Mouse (Mus musculus): ENCODE results near the gene Creb3. TPM values are rescaled to one million over a fixed set of nuclear protein-coding genes. Genes with fewer than 3 reads are reported as not detected.
"Not testable (repeated sequence)": the region's sequence is repeated elsewhere in the genome, so short reads cannot be mapped to it uniquely, and the experiment has no call there.

Gene Creb3
- polyA plus RNA-seq, 1 experiment from 2014 or later = 23.6 TPM

GRCm38 (mm10) chr4:43584444-43585416 lies 22.6 kb downstream of the Creb3 start, which contains the start of gene Msmp:
Msmp (minus strand) TSS chr4:43584494.
- Histone ChIP-seq H3K27me3 (ENCODE audit: control insufficient read depth, insufficient read depth, low read depth, low read length) (no peaks in the 10 kb centered on the region), H3K27ac (ENCODE audit: low read length) (no peak within 1 kb of the TSS), H3K9ac (ENCODE audit: low read depth, low read length) (no peak within 1 kb of the TSS), H3K4me1 (ENCODE audit: control insufficient read depth, low read depth, low read length) (peaks cover 17% of the 10 kb centered on the region), H3K4me3 (ENCODE audit: low read depth, low read length) (no peak within 1 kb of the TSS), H3K9me3 (replicated peaks; ENCODE audit: control insufficient read depth, low read length) (no peaks in the 10 kb centered on the region), H3K36me3 (ENCODE audit: control insufficient read depth, insufficient read depth) (peaks cover 33% of the 10 kb centered on the region), H3K4me2 (ENCODE audit: low read depth, low read length) (no peak within 1 kb of the TSS)
- ATAC-seq (ENCODE audit: low read depth) = no peak
- 77% methylated on average over 12 of the region's 12 CpGs for WGBS (ENCODE audit: insufficient replicate concordance)

DNA sequence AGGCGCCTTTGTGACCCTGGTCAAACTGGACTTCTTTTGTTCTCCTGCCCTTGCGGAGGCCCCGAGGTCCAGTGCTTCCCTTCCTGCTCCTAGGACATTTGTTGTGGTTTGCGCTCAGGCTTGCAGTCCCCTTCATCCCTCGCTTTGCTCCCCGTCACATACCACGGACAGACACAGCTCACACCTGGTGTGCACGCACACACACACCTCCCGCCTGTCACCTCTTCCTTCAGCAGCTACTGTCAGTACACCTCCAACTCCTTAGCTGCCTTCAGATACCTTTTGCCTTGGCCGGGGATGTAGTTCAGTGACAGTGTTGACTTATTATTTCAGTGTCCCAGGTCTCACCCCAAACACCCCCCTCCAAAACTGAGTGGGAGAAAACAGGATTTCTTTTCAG lies 23.6 kb downstream of the Creb3 start:
- ATAC-seq (ENCODE audit: low read depth) = no peak
- Histone ChIP-seq H3K4me3 (ENCODE audit: low read depth, low read length) (no peak overlapping the region), H3K9me3 (replicated peaks; ENCODE audit: control insufficient read depth, low read length) (no peaks in the 10 kb centered on the region), H3K9ac (ENCODE audit: low read depth, low read length) (no peak overlapping the region), H3K4me1 (ENCODE audit: control insufficient read depth, low read depth, low read length) (peaks cover 11% of the 10 kb centered on the region), H3K4me2 (ENCODE audit: low read depth, low read length) (no peak overlapping the region), H3K36me3 (ENCODE audit: control insufficient read depth, insufficient read depth) (peaks cover 32% of the 10 kb centered on the region), H3K27me3 (ENCODE audit: control insufficient read depth, insufficient read depth, low read depth, low read length) (no peaks in the 10 kb centered on the region), H3K27ac (ENCODE audit: low read length) (no peak overlapping the region)
- 66% methylated on average over 10 of the region's 10 CpGs for WGBS (ENCODE audit: insufficient replicate concordance)

- no peak for ATAC-seq (ENCODE audit: low read depth)
- no peaks in the 10 kb centered on the region for H3K27me3 ChIP-seq (ENCODE audit: control insufficient read depth, insufficient read depth, low read depth, low read length)
- no peak overlapping the region for H3K4me3 ChIP-seq (ENCODE audit: low read depth, low read length)
- no peak overlapping the region for H3K4me2 ChIP-seq (ENCODE audit: low read depth, low read length)
- H3K9ac ChIP-seq (ENCODE audit: low read depth, low read length) = no peak overlapping the region
- peaks cover 11% of the 10 kb centered on the region for H3K4me1 ChIP-seq (ENCODE audit: control insufficient read depth, low read depth, low read length)
- no peak overlapping the region for H3K27ac ChIP-seq (ENCODE audit: low read length)
- peaks cover 24% of the 10 kb centered on the region for H3K36me3 ChIP-seq (ENCODE audit: control insufficient read depth, insufficient read depth)
- 74% methylated on average over 8 of the region's 8 CpGs for WGBS (ENCODE audit: insufficient replicate concordance)
- H3K9me3 ChIP-seq (replicated peaks; ENCODE audit: control insufficient read depth, low read length) = no peaks in the 10 kb centered on the region
Observed at GRCm38 (mm10) chr4:43586411-43586810, 24.3 kb downstream of the Creb3 start.

DNA sequence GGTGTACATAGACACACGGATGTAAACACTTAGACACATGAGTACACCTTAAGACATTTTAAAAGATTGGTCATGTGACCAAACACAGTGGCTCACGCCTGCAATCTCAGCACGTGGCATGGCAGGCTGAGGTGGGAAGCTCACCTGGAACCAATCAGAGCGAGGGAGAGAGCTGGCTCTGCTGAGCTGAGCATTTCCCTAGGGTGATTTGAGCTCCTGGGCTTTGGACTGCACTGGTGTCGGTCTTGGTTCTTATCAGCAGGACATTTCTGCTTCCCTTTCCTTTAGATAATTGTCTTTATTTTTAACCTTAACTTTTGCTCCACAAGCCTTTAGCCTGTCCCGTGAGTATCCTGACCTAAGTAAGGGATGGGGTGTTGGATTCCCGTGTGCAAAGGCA lies 25.5 kb downstream of the Creb3 start:
- Histone ChIP-seq H3K27ac (ENCODE audit: low read length) (no peak overlapping the region), H3K4me1 (ENCODE audit: control insufficient read depth, low read depth, low read length) (peaks cover 11% of the 10 kb centered on the region), H3K27me3 (ENCODE audit: control insufficient read depth, insufficient read depth, low read depth, low read length) (no peaks in the 10 kb centered on the region), H3K4me2 (ENCODE audit: low read depth, low read length) (peak overlapping the region; percentile 21; the same call in 1 of the 2 replicates), H3K9me3 (replicated peaks; ENCODE audit: control insufficient read depth, low read length) (no peaks in the 10 kb centered on the region), H3K9ac (ENCODE audit: low read depth, low read length) (no peak overlapping the region), H3K4me3 (ENCODE audit: low read depth, low read length) (no peak overlapping the region), H3K36me3 (ENCODE audit: control insufficient read depth, insufficient read depth) (peaks cover 13% of the 10 kb centered on the region)
- WGBS (ENCODE audit: insufficient replicate concordance) = 18% methylated on average over 7 of the region's 7 CpGs
- ATAC-seq (ENCODE audit: low read depth) = peak; percentile 43; the same call in 1 of the 2 replicates

GRCm38 (mm10) chr4:43591543-43591942 lies 29.4 kb downstream of the Creb3 start:
- Histone ChIP-seq H3K4me3 (ENCODE audit: low read depth, low read length) (no peak overlapping the region), H3K36me3 (ENCODE audit: control insufficient read depth, insufficient read depth) (no peaks in the 10 kb centered on the region), H3K27ac (ENCODE audit: low read length) (no peak overlapping the region), H3K27me3 (ENCODE audit: control insufficient read depth, insufficient read depth, low read depth, low read length) (no peaks in the 10 kb centered on the region), H3K4me1 (ENCODE audit: control insufficient read depth, low read depth, low read length) (peaks cover 11% of the 10 kb centered on the region), H3K9ac (ENCODE audit: low read depth, low read length) (no peak overlapping the region), H3K9me3 (replicated peaks; ENCODE audit: control insufficient read depth, low read length) (no peaks in the 10 kb centered on the region), H3K4me2 (ENCODE audit: low read depth, low read length) (no peak overlapping the region)
- ATAC-seq (ENCODE audit: low read depth) = no peak
- 29% methylated on average over 5 of the region's 5 CpGs for WGBS (ENCODE audit: insufficient replicate concordance)

GRCm38 (mm10) chr4:43591961-43592360 lies 29.8 kb downstream of the Creb3 start:
- no peak for ATAC-seq (ENCODE audit: low read depth)
- 61% methylated on average over 3 of the region's 3 CpGs for WGBS (ENCODE audit: insufficient replicate concordance)
- Histone ChIP-seq H3K27ac (ENCODE audit: low read length) (no peak overlapping the region), H3K4me2 (ENCODE audit: low read depth, low read length) (no peak overlapping the region), H3K4me3 (ENCODE audit: low read depth, low read length) (no peak overlapping the region), H3K36me3 (ENCODE audit: control insufficient read depth, insufficient read depth) (no peaks in the 10 kb centered on the region), H3K9me3 (replicated peaks; ENCODE audit: control insufficient read depth, low read length) (no peaks in the 10 kb centered on the region), H3K4me1 (ENCODE audit: control insufficient read depth, low read depth, low read length) (peaks cover 11% of the 10 kb centered on the region), H3K27me3 (ENCODE audit: control insufficient read depth, insufficient read depth, low read depth, low read length) (no peaks in the 10 kb centered on the region), H3K9ac (ENCODE audit: low read depth, low read length) (no peak overlapping the region)

DNA sequence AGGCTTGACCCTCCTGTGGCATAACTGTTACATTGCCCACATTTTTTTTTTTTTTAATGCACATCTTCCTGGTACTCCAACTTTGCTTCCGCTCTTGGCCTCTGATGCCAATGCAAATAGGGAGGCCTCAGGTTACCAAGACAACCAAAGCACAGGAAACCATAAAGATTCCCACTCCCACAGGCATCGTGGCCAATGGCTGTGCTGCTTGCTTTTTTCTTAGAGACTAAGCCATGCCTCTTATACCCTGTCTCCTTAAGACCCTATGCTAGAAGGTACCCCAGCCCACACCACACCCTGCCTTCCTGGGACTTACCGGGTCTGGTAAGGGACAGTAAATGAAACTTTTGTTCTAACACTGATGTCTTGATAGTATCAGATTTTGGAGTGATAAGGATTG lies 31.3 kb downstream of the Creb3 start:
- no peak for ATAC-seq (ENCODE audit: low read depth)
- no peak overlapping the region for H3K27ac ChIP-seq (ENCODE audit: low read length)
- H3K27me3 ChIP-seq (ENCODE audit: control insufficient read depth, insufficient read depth, low read depth, low read length) = no peaks in the 10 kb centered on the region
- WGBS (ENCODE audit: insufficient replicate concordance) = 57% methylated on average over 3 of the region's 3 CpGs
- H3K36me3 ChIP-seq (ENCODE audit: control insufficient read depth, insufficient read depth) = no peaks in the 10 kb centered on the region
- no peaks in the 10 kb centered on the region for H3K9me3 ChIP-seq (replicated peaks; ENCODE audit: control insufficient read depth, low read length)
- H3K9ac ChIP-seq (ENCODE audit: low read depth, low read length) = no peak overlapping the region
- peaks cover 14% of the 10 kb centered on the region for H3K4me1 ChIP-seq (ENCODE audit: control insufficient read depth, low read depth, low read length)
- H3K4me3 ChIP-seq (ENCODE audit: low read depth, low read length) = no peak overlapping the region
- no peak overlapping the region for H3K4me2 ChIP-seq (ENCODE audit: low read depth, low read length)

GRCm38 (mm10) chr4:43596597-43596996 lies 34.5 kb downstream of the Creb3 start:
- 78% methylated on average over 2 of the region's 2 CpGs for WGBS (ENCODE audit: insufficient replicate concordance)
- not testable (repeated sequence) for H3K27me3 ChIP-seq (ENCODE audit: control insufficient read depth, insufficient read depth, low read depth, low read length); H3K9me3 ChIP-seq (replicated peaks; ENCODE audit: control insufficient read depth, low read length); H3K4me3 ChIP-seq (ENCODE audit: low read depth, low read length); ATAC-seq (ENCODE audit: low read depth); H3K9ac ChIP-seq (ENCODE audit: low read depth, low read length); H3K36me3 ChIP-seq (ENCODE audit: control insufficient read depth, insufficient read depth); H3K4me2 ChIP-seq (ENCODE audit: low read depth, low read length); H3K27ac ChIP-seq (ENCODE audit: low read length)
- peaks cover 39% of the 10 kb centered on the region for H3K4me1 ChIP-seq (ENCODE audit: control insufficient read depth, low read depth, low read length)

GRCm38 (mm10) chr4:43598200-43598599 lies 36.1 kb downstream of the Creb3 start:
- ATAC-seq (ENCODE audit: low read depth) = peak; percentile 97

More at GRCm38 (mm10) chr4:43598200-43598599, 36.1 kb downstream of the Creb3 start:
- Histone ChIP-seq H3K9ac (ENCODE audit: low read depth, low read length) (peak overlapping the region; percentile 46), H3K4me1 (ENCODE audit: control insufficient read depth, low read depth, low read length) (peaks cover 39% of the 10 kb centered on the region), H3K27ac (ENCODE audit: low read length) (peak overlapping the region; percentile 93), H3K36me3 (ENCODE audit: control insufficient read depth, insufficient read depth) (no peaks in the 10 kb centered on the region), H3K4me2 (ENCODE audit: low read depth, low read length) (peak overlapping the region; percentile 49), H3K9me3 (replicated peaks; ENCODE audit: control insufficient read depth, low read length) (no peaks in the 10 kb centered on the region), H3K27me3 (ENCODE audit: control insufficient read depth, insufficient read depth, low read depth, low read length) (no peaks in the 10 kb centered on the region), H3K4me3 (ENCODE audit: low read depth, low read length) (no peak overlapping the region)
- WGBS (ENCODE audit: insufficient replicate concordance) = 23% methylated on average over 4 of the region's 4 CpGs

Measured in liver, embryonic 16.5 days (tissue).